Comparison of ENCODE assay signal across 26 mouse cellular contexts in the genomic region with DNA sequence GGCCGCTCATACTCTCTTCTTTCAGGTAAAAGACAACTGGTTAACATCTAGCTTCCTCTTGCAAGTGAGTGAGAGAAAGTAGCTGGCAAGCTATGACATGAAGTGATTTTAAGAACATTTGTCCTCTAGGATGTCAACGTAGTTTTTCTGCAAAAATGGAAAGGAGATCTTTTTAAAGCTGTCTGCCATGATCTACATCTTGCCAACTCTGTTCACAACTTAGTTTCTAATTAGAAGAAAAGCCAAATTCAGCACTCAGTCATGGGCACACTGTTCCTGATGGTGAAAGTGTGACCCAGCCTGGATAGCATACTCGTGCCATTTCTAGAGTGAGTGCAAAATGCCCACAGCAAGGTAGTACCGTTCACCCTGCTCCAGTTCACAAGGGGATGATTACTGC. TPM values are rescaled to one million over a fixed set of nuclear protein-coding genes. Genes with fewer than 3 reads are reported as not detected.
DNase-seq lines count a peak whose midpoint lies in the region; ATAC-seq and TF ChIP-seq lines count a peak whose summit lies in the region.
"Had no signal": no experiment of that assay in that cellular context is flagged by ENCODE, and none has a peak within 500 bp of the region (broad histone marks: within the 10 kb centered on the region; RNA-seq: fewer than 3 reads in every experiment).

No protein-coding gene starts in this region.

- WGBS in forebrain, postnatal 0 days: 78% methylated on average over 4 of the region's 4 CpGs
- 88% methylated on average over 4 of the region's 4 CpGs for WGBS in forebrain, embryonic 16.5 days

- H3K4me3 ChIP-seq in forebrain, postnatal 0 days (ENCODE audit: low read depth, low read length): no peak overlapping the region
- H3K4me3 ChIP-seq in forebrain, embryonic 16.5 days (replicated peaks; ENCODE audit: low read length): no peak overlapping the region
- no peak overlapping the region for H3K4me3 ChIP-seq in gastrocnemius, adult 2 months
- H3K4me3 ChIP-seq: embryonic facial prominence, embryonic 12.5 days; embryonic facial prominence, embryonic 15.5 days; heart, adult 2 months; heart, embryonic 10.5 days; heart, embryonic 13.5 days had no signal

- H3K4me1 ChIP-seq in forebrain, postnatal 0 days (ENCODE audit: insufficient read depth): no peaks in the 10 kb centered on the region
- no peaks in the 10 kb centered on the region for H3K4me1 ChIP-seq in forebrain, embryonic 16.5 days (replicated peaks; ENCODE audit: control insufficient read depth, insufficient read depth, low read length)
- H3K4me1 ChIP-seq: embryonic facial prominence, embryonic 12.5 days; embryonic facial prominence, embryonic 15.5 days; heart, embryonic 10.5 days had no signal

- H3K36me3 ChIP-seq in forebrain, postnatal 0 days (ENCODE audit: insufficient read depth): no peaks in the 10 kb centered on the region
- H3K36me3 ChIP-seq in forebrain, embryonic 16.5 days (ENCODE audit: control insufficient read depth, insufficient read depth): no peaks in the 10 kb centered on the region

- peak; percentile 32 for ATAC-seq in forebrain, postnatal 0 days
- no peak for ATAC-seq in forebrain, embryonic 16.5 days
- ATAC-seq: activated CD4-positive, CD25-positive, alpha-beta regulatory T cell, adult 4 months; forebrain, embryonic 14.5 days; hindbrain, postnatal 0 days had no signal

- H3K27me3 ChIP-seq in forebrain, postnatal 0 days (ENCODE audit: insufficient read depth, low read length): no peaks in the 10 kb centered on the region
- H3K27me3 ChIP-seq in forebrain, embryonic 16.5 days (replicated peaks; ENCODE audit: control insufficient read depth, insufficient read depth, low read length): no peaks in the 10 kb centered on the region
- H3K27me3 ChIP-seq: embryonic facial prominence, embryonic 12.5 days; embryonic facial prominence, embryonic 15.5 days; heart, embryonic 13.5 days had no signal

- no peak for TF ChIP-seq CTCF in forebrain, postnatal 0 days (IDR thresholded peaks at IDR 0.05; ENCODE audit: low read depth)
- TF ChIP-seq CTCF in gastrocnemius, adult 2 months (IDR thresholded peaks at IDR 0.05): no peak

- intact Hi-C loops in gastrocnemius, adult 2 months (cut with DNase I): no loop called here
- intact Hi-C loops in gastrocnemius, postnatal 14 days (cut with DNase I; ENCODE audit: low total_unique reads): no loop called here
- intact Hi-C loops in left cerebral cortex, postnatal 14 days (cut with DNase I): no loop called here
- intact Hi-C loops in left cerebral cortex, postnatal 10 days (cut with DNase I): no loop called here

- no peak overlapping the region for H3K4me2 ChIP-seq in forebrain, postnatal 0 days (ENCODE audit: low read depth)
- no peak overlapping the region for H3K4me2 ChIP-seq in forebrain, embryonic 16.5 days (ENCODE audit: low read length)
- H3K4me2 ChIP-seq: embryonic facial prominence, embryonic 12.5 days; embryonic facial prominence, embryonic 15.5 days; heart, embryonic 13.5 days; hindbrain, embryonic 14.5 days had no signal

- no peak for DNase-seq in forebrain, postnatal 0 days
- no peak for DNase-seq in gastrocnemius, adult 2 months
- no peak for DNase-seq in gastrocnemius, postnatal 14 days
- DNase-seq in left cerebral cortex, postnatal 14 days (ENCODE audit: low spot score in 2 of 2): peak; percentile 19 to 32
- no peak for DNase-seq in left cerebral cortex, postnatal 10 days (ENCODE audit: extremely low spot score in 1 of 2, low spot score in 2 of 2)
- DNase-seq in right cerebral cortex, adult 18-20 months: peak; percentile 28
- DNase-seq in right cerebral cortex, postnatal 10 days (ENCODE audit: low spot score in 2 of 2): no peak
- DNase-seq: adrenal gland, postnatal 10 days; adrenal gland, postnatal 36 days; cerebellum, adult 11 months; cerebellum, adult 2 months; cerebellum, adult 9-11 months; cerebellum, postnatal 25 days; gastrocnemius, postnatal 36 days; heart, adult 2 months; heart, postnatal 14 days; heart, postnatal 4 days had no signal

- H3K27ac ChIP-seq in forebrain, postnatal 0 days (ENCODE audit: low read depth, low read length): no peak overlapping the region
- H3K27ac ChIP-seq in forebrain, embryonic 16.5 days (ENCODE audit: low read length): no peak overlapping the region
- H3K27ac ChIP-seq in gastrocnemius, adult 2 months: peak overlapping the region; percentile 80
- H3K27ac ChIP-seq: embryonic facial prominence, embryonic 12.5 days; embryonic facial prominence, embryonic 15.5 days; heart, adult 2 months; heart, embryonic 10.5 days; heart, embryonic 13.5 days; hindbrain, embryonic 14.5 days; hindbrain, postnatal 0 days had no signal

- H3K9ac ChIP-seq in forebrain, postnatal 0 days: no peak overlapping the region
- no peak overlapping the region for H3K9ac ChIP-seq in forebrain, embryonic 16.5 days (replicated peaks; ENCODE audit: low read depth, low read length)
- H3K9ac ChIP-seq: embryonic facial prominence, embryonic 12.5 days; embryonic facial prominence, embryonic 15.5 days; heart, embryonic 13.5 days; hindbrain, embryonic 14.5 days had no signal

- no peaks in the 10 kb centered on the region for H3K9me3 ChIP-seq in forebrain, postnatal 0 days (ENCODE audit: low read length)
- H3K9me3 ChIP-seq in forebrain, embryonic 16.5 days (ENCODE audit: control insufficient read depth, low read length): no peaks in the 10 kb centered on the region
- H3K9me3 ChIP-seq: embryonic facial prominence, embryonic 12.5 days; embryonic facial prominence, embryonic 15.5 days; heart, embryonic 10.5 days; heart, embryonic 13.5 days had no signal

RNA-seq across cellular contexts. Expression of a gene that starts 31.9 kb away (rescaled TPM):
- 66.9 and 69.5 TPM in 2 replicates for total RNA-seq in forebrain, postnatal 0 days (2014; rRNA removed)
- polyA plus RNA-seq in forebrain, postnatal 0 days (2015; fragmentation: Nextera tagmentation; extraction: Ambion mirVana): 50.3 and 59.9 TPM in 2 replicates
- 53.7 and 61.6 TPM in 2 replicates for polyA plus RNA-seq in forebrain, embryonic 16.5 days (2015; fragmentation: Nextera tagmentation; extraction: Ambion mirVana)
- total RNA-seq in gastrocnemius, adult 2 months (2021): 100 to 1,000 TPM; 474 to 554 TPM
- 100 to 1,000 TPM; 264 to 284 TPM for total RNA-seq in gastrocnemius, postnatal 14 days (2021)
- 10 to 100 TPM; 61.1 to 65.7 TPM for total RNA-seq in left cerebral cortex, postnatal 14 days (2021)
- 10 to 100 TPM; 68.8 to 69.9 TPM for total RNA-seq in left cerebral cortex, postnatal 10 days (2021)

Comparison
In these comparisons a context has a peak if more than half of its experiments do, and no peak if none do; other contexts are left out.
1. DNase-seq: peak in left cerebral cortex, postnatal 14 days (2 of 2) and right cerebral cortex, adult 18-20 months (single experiment); none in forebrain, postnatal 0 days (single experiment), gastrocnemius, adult 2 months (single experiment), gastrocnemius, postnatal 14 days (single experiment), left cerebral cortex, postnatal 10 days (0 of 2) and right cerebral cortex, postnatal 10 days (0 of 2).